9 mouse cellular contexts compared by ENCODE assay signal in genomic region chr7:80666198-80666915, GRCm38 (mm10). TPM values are rescaled to one million over a fixed set of nuclear protein-coding genes. Genes with fewer than 3 reads are reported as not detected.
DNase-seq lines count a peak whose midpoint lies in the region; ATAC-seq and TF ChIP-seq lines count a peak whose summit lies in the region.
"Had no signal": no experiment of that assay in that cellular context is flagged by ENCODE, and none has a peak within 500 bp of the region (broad histone marks: within the 10 kb centered on the region; RNA-seq: fewer than 3 reads in every experiment).

No protein-coding gene starts in this region.

- TF ChIP-seq POLR2A in kidney, adult 2 months (IDR thresholded peaks at IDR 0.05; ENCODE audit: low read depth, low read length) = no peak

- no peak overlapping the region for H3K4me3 ChIP-seq in kidney, adult 2 months (ENCODE audit: insufficient read depth, low read depth, low read length)
- no peak overlapping the region for H3K4me3 ChIP-seq in heart, embryonic 11.5 days (ENCODE audit: low read depth, low read length)
- no peak overlapping the region for H3K4me3 ChIP-seq in limb, embryonic 13.5 days
- no peak overlapping the region for H3K4me3 ChIP-seq in neural tube, embryonic 15.5 days (replicated peaks)
- H3K4me3 ChIP-seq in hindbrain, embryonic 10.5 days = no peak overlapping the region

- H3K36me3 ChIP-seq in kidney, adult 2 months (ENCODE audit: control insufficient read depth, insufficient read depth, low read length) = no peaks in the 10 kb centered on the region
- no peaks in the 10 kb centered on the region for H3K36me3 ChIP-seq in heart, embryonic 11.5 days (ENCODE audit: control insufficient read depth, insufficient read depth, low read length)
- 0 out of 2 replicates have a peak, but pooled peaks cover 4% of the 10 kb centered on the region for H3K36me3 ChIP-seq in limb, embryonic 13.5 days
- H3K36me3 ChIP-seq in neural tube, embryonic 15.5 days = no peaks in the 10 kb centered on the region
- H3K36me3 ChIP-seq in hindbrain, embryonic 10.5 days = no peaks in the 10 kb centered on the region

- WGBS in kidney, adult 2 months = 49% methylated on average over 10 of the region's 10 CpGs
- WGBS in heart, embryonic 11.5 days (ENCODE audit: insufficient replicate concordance) = 51% methylated on average over 10 of the region's 10 CpGs
- WGBS in limb, embryonic 13.5 days = 28% methylated on average over 10 of the region's 10 CpGs
- 78% methylated on average over 10 of the region's 10 CpGs for WGBS in neural tube, embryonic 15.5 days
- WGBS in hindbrain, embryonic 10.5 days = 71% methylated on average over 10 of the region's 10 CpGs

- peaks cover 13% of the 10 kb centered on the region; the same call in 1 of the 2 replicates for H3K4me1 ChIP-seq in kidney, adult 2 months (ENCODE audit: control insufficient read depth, insufficient read depth, low read length)
- H3K4me1 ChIP-seq in heart, embryonic 11.5 days (ENCODE audit: control insufficient read depth, insufficient read depth, low read length) = peaks cover 25% of the 10 kb centered on the region
- peaks cover 28% of the 10 kb centered on the region for H3K4me1 ChIP-seq in limb, embryonic 13.5 days
- peaks cover 12% of the 10 kb centered on the region; the same call in 1 of the 2 replicates for H3K4me1 ChIP-seq in neural tube, embryonic 15.5 days
- H3K4me1 ChIP-seq in hindbrain, embryonic 10.5 days (replicated peaks) = peaks cover 10% of the 10 kb centered on the region; the same call in 1 of the 2 replicates

- H3K4me2 ChIP-seq in heart, embryonic 11.5 days = peak overlapping the region; percentile 35
- H3K4me2 ChIP-seq in limb, embryonic 13.5 days (replicated peaks) = no peak overlapping the region
- H3K4me2 ChIP-seq in neural tube, embryonic 15.5 days = no peak overlapping the region

- ATAC-seq in heart, embryonic 11.5 days (replicated peaks; ENCODE audit: insufficient number of reproducible peaks, low FRiP score, low TSS enrichment) = 0 out of 2 replicates have a peak, but pooled peaks have one; percentile 52
- no peak; the same call in 1 of the 2 replicates for ATAC-seq in limb, embryonic 13.5 days (ENCODE audit: low FRiP score, low read depth)
- ATAC-seq in neural tube, embryonic 15.5 days (ENCODE audit: low FRiP score) = no peak
- ATAC-seq: Patski had no signal

- intact Hi-C loops in left cerebral cortex, postnatal 14 days (cut with DNase I) = no loop called here

- no peaks in the 10 kb centered on the region for H3K9me3 ChIP-seq in heart, embryonic 11.5 days (replicated peaks; ENCODE audit: control insufficient read depth, low read length)
- H3K9me3 ChIP-seq in limb, embryonic 13.5 days = no peaks in the 10 kb centered on the region
- H3K9me3 ChIP-seq in neural tube, embryonic 15.5 days (replicated peaks) = no peaks in the 10 kb centered on the region
- H3K9me3 ChIP-seq in hindbrain, embryonic 10.5 days = no peaks in the 10 kb centered on the region

- H3K27me3 ChIP-seq in kidney, adult 2 months (replicated peaks; ENCODE audit: control insufficient read depth, insufficient read depth, low read length) = no peaks in the 10 kb centered on the region
- H3K27me3 ChIP-seq in heart, embryonic 11.5 days (ENCODE audit: control insufficient read depth, insufficient read depth, low read length) = no peaks in the 10 kb centered on the region
- no peaks in the 10 kb centered on the region for H3K27me3 ChIP-seq in limb, embryonic 13.5 days
- H3K27me3 ChIP-seq in neural tube, embryonic 15.5 days (replicated peaks) = no peaks in the 10 kb centered on the region
- H3K27me3 ChIP-seq in hindbrain, embryonic 10.5 days (ENCODE audit: insufficient read depth, poor library complexity, severe bottlenecking) = no peaks in the 10 kb centered on the region
- H3K27me3 ChIP-seq: Patski had no signal

- 0 out of 2 replicates have a peak overlapping the region, but pooled peaks have one; percentile 62 for H3K27ac ChIP-seq in kidney, adult 2 months (ENCODE audit: insufficient read depth, low read depth, low read length)
- peak overlapping the region; percentile 88 for H3K27ac ChIP-seq in heart, embryonic 11.5 days (ENCODE audit: low read depth, low read length)
- H3K27ac ChIP-seq in limb, embryonic 13.5 days = peak overlapping the region; percentile 55; the same call in 1 of the 2 replicates
- H3K27ac ChIP-seq in neural tube, embryonic 15.5 days (replicated peaks) = peak overlapping the region; percentile 41; the same call in 1 of the 2 replicates
- H3K27ac ChIP-seq in hindbrain, embryonic 10.5 days = no peak overlapping the region

- no peak for TF ChIP-seq CTCF in kidney, adult 2 months (conservative IDR thresholded peaks at IDR 0.05; ENCODE audit: insufficient read depth, insufficient read length, low read depth, low read length)

- DNase-seq in kidney, adult 2 months = peak; percentile 47
- no peak for DNase-seq in kidney, adult 11 months
- no peak for DNase-seq in cerebellum, adult 11-12 months
- no peak for DNase-seq in left cerebral cortex, postnatal 14 days (ENCODE audit: low spot score in 2 of 2)
- no peak for DNase-seq in hindbrain, embryonic 10.5 days (ENCODE audit: low spot score)

- no peak overlapping the region for H3K9ac ChIP-seq in heart, embryonic 11.5 days (ENCODE audit: low read depth, low read length)
- H3K9ac ChIP-seq in limb, embryonic 13.5 days = no peak overlapping the region
- no peak overlapping the region for H3K9ac ChIP-seq in neural tube, embryonic 15.5 days (replicated peaks)

RNA-seq across cellular contexts. Expression of gene Crtc3, which starts 22.3 kb away (rescaled TPM):
- polyA plus RNA-seq in kidney, adult 2 months (2012; rRNA removed) = 13.2 and 13.3 TPM in 2 replicates
- 13.4 and 14.2 TPM in 2 replicates for polyA plus RNA-seq in heart, embryonic 11.5 days (2014; fragmentation: Nextera tagmentation; extraction: Ambion mirVana)
- polyA plus RNA-seq in limb, embryonic 13.5 days (2015; fragmentation: Nextera tagmentation; extraction: Ambion mirVana) = 23.9 and 24.5 TPM in 2 replicates
- polyA plus RNA-seq in neural tube, embryonic 15.5 days (2015; fragmentation: Nextera tagmentation; extraction: Ambion mirVana) = 18.4 and 20.7 TPM in 2 replicates
- total RNA-seq in left cerebral cortex, postnatal 14 days (2021) = 10 to 100 TPM; 12.5 to 13.4 TPM
- 8.1 and 10.1 TPM in 2 replicates for polyA plus RNA-seq in hindbrain, embryonic 10.5 days (2016; fragmentation: Nextera tagmentation; extraction: Ambion mirVana)
